Mouse (Mus musculus) MEL (cell line): ENCODE measurements around the gene Mad2l2.
A peak's percentile ranks its signal among the peaks of the same experiment; 100 is the strongest.

Source experiments
- CTCF ChIP-seq, 3 experiments: IDR thresholded peaks in 2 of 3; conservative IDR thresholded peaks in 1 of 3; 2 replicates each; pipeline ENCODE4 v1.5.1; 2011 to 2012; ENCODE audit warnings: low read length in 3 of 3, low read depth in 2 of 3, mild to moderate bottlenecking in 2 of 3, improper control_type of control experiment in 1 of 3, inconsistent platforms in 1 of 3, mixed read lengths in 1 of 3, moderate library complexity in 1 of 3; ENCODE audit not compliant: control insufficient read depth in 1 of 3, insufficient read depth in 1 of 3, poor library complexity in 1 of 3, severe bottlenecking in 1 of 3
- NELFE ChIP-seq: IDR thresholded peaks from 2 replicates; pipeline ENCODE4 v1.6.1; 2011; ENCODE audit warnings: low read depth, low read length, improper control_type of control experiment
- POLR2A ChIP-seq, 2 experiments: IDR thresholded peaks; 2 replicates each; pipeline ENCODE4 v1.6.1; 2011 to 2012; ENCODE audit warnings: low read length in 2 of 2, mild to moderate bottlenecking in 2 of 2, control low read depth in 1 of 2, improper control_type of control experiment in 1 of 2, low read depth in 1 of 2, moderate library complexity in 1 of 2; ENCODE audit not compliant: control insufficient read depth in 1 of 2, insufficient read depth in 1 of 2, poor library complexity in 1 of 2
- ZNF384 ChIP-seq: IDR thresholded peaks from 2 replicates; pipeline ENCODE4 v1.6.1; 2012; ENCODE audit warnings: low read depth, mild to moderate bottlenecking, inconsistent platforms, low read length, improper control_type of control experiment

DNA sequence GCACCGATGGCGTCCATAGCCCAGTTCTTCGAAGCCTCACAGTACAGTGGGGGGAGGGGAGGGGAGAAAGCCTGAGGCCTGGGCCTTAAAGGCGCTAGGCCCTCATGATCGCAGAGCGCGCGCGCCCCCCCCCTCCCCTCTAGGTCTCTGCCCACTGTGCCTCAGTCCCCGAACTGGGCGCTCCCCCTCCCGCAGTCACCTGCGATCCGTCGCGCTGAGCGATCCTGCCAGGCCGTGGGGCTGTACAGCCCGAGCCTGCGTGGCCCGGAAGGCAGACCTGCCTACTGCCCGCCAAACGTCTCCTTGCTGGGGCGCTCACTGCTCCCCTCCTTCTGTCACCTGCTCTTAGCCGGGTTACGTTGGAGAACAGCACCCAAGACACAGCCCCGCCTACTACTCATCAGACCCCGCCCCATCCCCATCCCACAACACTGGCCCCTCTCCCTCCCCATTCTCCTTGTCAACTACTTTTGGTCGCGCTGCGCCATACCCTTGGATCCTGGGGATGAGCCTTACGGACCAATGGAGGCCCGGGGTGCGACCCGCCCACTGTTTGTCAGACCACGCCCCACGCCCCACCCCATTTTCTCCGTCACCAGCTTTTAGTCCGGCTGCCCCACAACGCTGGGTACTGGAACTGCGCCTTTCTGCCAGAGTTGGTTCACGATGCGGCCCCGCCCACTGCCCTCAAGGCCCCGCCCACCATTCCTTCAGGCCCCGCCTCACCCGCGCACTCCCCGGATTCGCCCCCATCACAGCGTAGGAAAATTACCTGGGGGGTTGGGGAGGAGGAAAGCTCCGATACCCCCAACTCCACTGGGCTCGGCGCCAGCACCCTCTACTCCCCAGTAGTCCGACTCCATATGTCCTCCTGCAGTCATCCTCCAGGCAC is 29.6 kb downstream of the Mad2l2 start:
- peak; percentile 25 to 28; a peak in 1 of 4 replicates for TF ChIP-seq POLR2A (IDR thresholded peaks at IDR 0.05; ENCODE audit: control insufficient read depth in 1 of 2, insufficient read depth in 1 of 2, low read depth in 1 of 2, low read length in 2 of 2, poor library complexity in 1 of 2)
- peak; percentile 43 for TF ChIP-seq NELFE
- TF ChIP-seq CTCF (IDR thresholded peaks at IDR 0.05 in 2 of 3, conservative IDR thresholded peaks at IDR 0.05 in 1 of 3; ENCODE audit: control insufficient read depth in 1 of 3, insufficient read depth in 1 of 3, low read depth in 2 of 3, low read length in 3 of 3, poor library complexity in 1 of 3, severe bottlenecking in 1 of 3) = no peak
- TF ChIP-seq ZNF384 = no peak
